Mouse (Mus musculus): ENCODE measurements around the gene Acot7.
A peak's percentile ranks its signal among the peaks of the same experiment; 100 is the strongest.

The Acot7 gene

DNA sequence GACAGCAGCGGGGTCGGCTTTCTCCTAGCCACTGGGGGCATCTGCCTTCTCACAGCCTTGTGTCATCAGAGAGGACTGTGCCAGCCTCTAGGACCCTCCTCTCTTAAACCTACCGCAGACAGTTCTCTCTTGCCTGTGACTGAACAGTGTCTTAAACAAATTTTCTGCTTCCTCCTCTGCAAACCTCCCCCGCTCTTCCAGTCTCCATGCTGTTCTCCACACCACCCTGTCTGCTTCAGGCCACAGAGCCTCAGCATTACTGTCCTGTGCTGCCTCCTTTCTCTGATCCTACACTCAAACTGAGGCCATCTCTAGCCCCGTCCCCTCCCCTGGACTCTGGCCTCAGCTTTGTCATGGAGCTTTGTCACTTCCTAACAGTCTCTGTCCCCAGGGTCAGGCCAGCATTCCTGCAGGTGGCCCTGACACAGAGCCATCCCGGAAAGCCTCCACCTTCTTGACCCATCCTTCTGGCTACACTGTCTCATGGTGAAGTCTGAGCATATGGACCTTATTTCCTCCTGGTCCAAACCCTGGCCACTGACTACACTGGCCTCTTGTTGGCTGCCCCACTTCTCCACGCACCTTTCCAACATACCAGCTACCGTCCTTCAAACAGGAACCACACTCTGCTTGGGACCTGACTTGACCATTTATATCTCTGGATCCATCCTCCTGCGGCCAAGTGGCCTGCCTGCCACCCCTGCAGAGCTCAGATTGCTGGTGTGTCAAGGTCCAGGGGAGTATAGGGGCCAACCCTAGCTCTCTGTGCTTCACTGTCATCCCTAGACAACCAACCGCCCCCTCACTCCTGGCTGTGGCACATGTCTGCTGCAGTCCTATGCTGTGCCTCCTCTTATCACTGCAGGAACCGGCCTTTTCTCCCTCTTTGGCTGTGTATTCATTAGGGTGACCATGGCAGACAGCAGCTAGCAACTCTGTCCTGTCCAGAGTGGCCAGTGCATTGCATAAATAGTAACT, 66.9 kb downstream of the Acot7 start:
- DNase-seq (ENCODE audit: low spot score): no peak

GRCm38 (mm10) chr4:152246011-152246410, 68.1 kb downstream of the Acot7 start:
- DNase-seq (ENCODE audit: low spot score): no peak

GRCm38 (mm10) chr4:152247195-152247594, 69.3 kb downstream of the Acot7 start:
- DNase-seq (ENCODE audit: low spot score): no peak

DNA sequence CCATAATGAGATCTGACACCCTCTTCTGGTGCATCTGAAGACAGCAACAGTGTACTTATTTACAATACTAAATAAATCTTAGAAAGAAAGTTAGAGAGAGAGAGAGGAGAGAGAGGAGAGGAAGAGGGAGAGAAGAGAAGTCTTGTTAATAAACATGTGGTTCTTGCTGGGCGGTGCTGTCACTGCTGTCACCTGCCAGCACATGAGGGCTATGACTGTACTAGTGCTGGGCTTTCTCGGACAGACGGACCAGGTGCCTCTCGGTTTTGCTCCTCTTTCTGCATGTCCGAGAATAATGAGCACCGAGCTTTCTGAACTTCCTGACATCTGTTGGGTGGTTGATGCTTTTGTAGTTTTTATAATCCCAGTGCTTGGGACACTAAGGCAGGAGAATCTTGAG, 72.7 kb downstream of the Acot7 start:
- no peak for DNase-seq (ENCODE audit: low spot score)

DNA sequence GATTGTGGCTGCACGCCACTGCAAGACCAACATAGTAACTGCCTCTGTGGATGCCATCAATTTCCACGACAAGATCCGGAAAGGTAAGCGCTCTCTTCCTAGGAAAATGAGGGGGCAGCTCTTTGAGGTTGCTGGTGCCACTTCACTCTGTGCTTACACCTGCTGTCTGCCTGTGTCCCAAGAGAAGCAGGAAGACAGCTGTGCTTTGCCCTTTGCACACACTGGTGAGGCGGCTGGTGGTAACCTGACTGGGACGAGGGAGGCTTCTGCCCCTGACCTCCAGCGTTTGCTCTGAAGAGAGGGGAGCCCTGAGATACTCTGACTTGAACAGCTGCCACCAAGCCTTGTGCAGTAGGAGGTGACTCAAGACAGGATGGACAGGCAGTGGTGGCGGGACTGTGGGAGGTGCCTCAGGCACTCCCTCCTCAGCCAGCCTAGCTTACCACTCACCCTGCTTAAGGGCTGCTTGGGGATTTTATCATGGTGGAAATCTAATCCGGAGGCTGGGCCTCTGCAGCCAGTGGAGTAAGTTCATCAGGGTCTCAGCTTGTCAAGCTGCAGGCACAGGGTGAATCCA, 75.3 kb downstream of the Acot7 start:
- no peak for DNase-seq (ENCODE audit: low spot score)

GRCm38 (mm10) chr4:152257070-152257469, 79.1 kb downstream of the Acot7 start:
- peak; percentile 68 for DNase-seq (ENCODE audit: low spot score)

- DNase-seq (ENCODE audit: low spot score): no peak
Observed at GRCm38 (mm10) chr4:152260451-152260850, 82.5 kb downstream of the Acot7 start.

DNA sequence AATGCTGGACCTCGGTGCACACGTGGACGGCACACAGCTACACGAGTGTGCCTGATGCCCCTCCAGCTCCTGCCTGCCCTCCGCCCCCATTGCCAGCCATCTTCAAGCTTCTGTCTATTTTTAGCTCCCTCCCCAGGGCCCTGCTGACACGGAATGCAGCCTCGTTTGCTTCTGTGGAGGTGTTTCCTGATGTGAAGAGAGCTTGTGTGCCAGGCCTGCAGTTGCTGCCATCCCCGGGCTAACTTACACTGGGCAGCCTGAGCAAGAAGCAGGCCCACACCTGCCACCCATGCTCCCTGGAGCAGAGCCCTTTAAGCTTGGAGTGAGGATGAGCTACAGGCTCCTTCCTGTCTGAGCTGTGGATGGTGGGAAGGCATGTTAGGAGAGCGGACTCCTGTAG, 84.3 kb downstream of the Acot7 start:
- DNase-seq (ENCODE audit: low spot score): no peak

DNA sequence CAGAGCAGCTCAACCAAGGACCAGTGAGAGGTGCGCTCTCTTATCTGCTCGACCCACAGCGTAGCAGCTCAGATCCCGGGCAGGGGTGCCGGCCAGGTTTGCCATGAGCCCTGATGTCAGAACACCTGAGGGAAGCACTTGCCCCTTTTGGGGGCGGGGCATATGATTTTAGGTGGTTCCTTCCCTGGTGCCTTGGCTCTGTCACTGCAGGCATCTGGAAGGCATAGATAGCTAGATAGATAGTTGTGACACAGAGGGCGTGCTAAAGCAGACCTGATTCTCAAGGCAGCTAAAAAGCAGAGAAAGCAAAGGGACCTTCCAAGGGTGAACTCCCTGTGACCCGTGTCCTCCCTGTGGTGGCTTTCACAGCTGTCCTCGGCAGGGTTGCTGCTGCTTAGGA, 85.2 kb downstream of the Acot7 start:
- DNase-seq (ENCODE audit: low spot score): no peak

- DNase-seq (ENCODE audit: low spot score): no peak
Observed at GRCm38 (mm10) chr4:152263512-152264176, 85.7 kb downstream of the Acot7 start.

- DNase-seq (ENCODE audit: low spot score): no peak
Observed at GRCm38 (mm10) chr4:152264177-152264530, 86.2 kb downstream of the Acot7 start.

GRCm38 (mm10) chr4:152264867-152265568, 87.1 kb downstream of the Acot7 start:
- no peak for DNase-seq (ENCODE audit: low spot score)

GRCm38 (mm10) chr4:152265791-152266190, 87.9 kb downstream of the Acot7 start:
- DNase-seq (ENCODE audit: low spot score): no peak

GRCm38 (mm10) chr4:152266236-152266895, 88.4 kb downstream of the Acot7 start:
- DNase-seq (ENCODE audit: low spot score): peak; percentile 34

GRCm38 (mm10) chr4:152267748-152268369, 89.9 kb downstream of the Acot7 start:
- no peak for DNase-seq (ENCODE audit: low spot score)

- no peak for DNase-seq (ENCODE audit: low spot score)
Observed at GRCm38 (mm10) chr4:152269967-152270366, 92.0 kb downstream of the Acot7 start.

GRCm38 (mm10) chr4:152270599-152270998, 92.7 kb downstream of the Acot7 start:
- no peak for DNase-seq (ENCODE audit: low spot score)

- DNase-seq (ENCODE audit: low spot score): no peak
Observed at GRCm38 (mm10) chr4:152271334-152271733, 93.4 kb downstream of the Acot7 start.

GRCm38 (mm10) chr4:152272006-152272405, 94.1 kb downstream of the Acot7 start:
- DNase-seq (ENCODE audit: low spot score): no peak

- DNase-seq (ENCODE audit: low spot score): peak; percentile 73
Observed at GRCm38 (mm10) chr4:152272449-152273049, 94.6 kb downstream of the Acot7 start.

- DNase-seq (ENCODE audit: low spot score): no peak
Observed at GRCm38 (mm10) chr4:152273191-152273590, 95.3 kb downstream of the Acot7 start.

All from urinary bladder, postnatal 14 days (tissue).